Mouse (Mus musculus) MEL (cell line): ENCODE results near the gene Mfn2. TPM values are rescaled to one million over a fixed set of nuclear protein-coding genes. Genes with fewer than 3 reads are reported as not detected.

Source experiments
- DNase-seq: peaks from one replicate; pipeline ENCODE4 v3.0.0; 2011; ENCODE audit warnings: low read depth, low spot score
- H3K27ac ChIP-seq: 2 replicates; pipeline ENCODE4 v1.5.1; 2012; ENCODE audit warnings: low read depth, mild to moderate bottlenecking, control low read depth, low read length, moderate library complexity; ENCODE audit not compliant: control insufficient read depth
- H3K27me3 ChIP-seq, 2 experiments: fragments of 150-350 bp in 1 of 2; sonication (generic) in 1 of 2; 2 replicates each; pipeline ENCODE4 v1.6.1; 2012; ENCODE audit warnings: low read length in 2 of 2, mild to moderate bottlenecking in 2 of 2, improper control_type of control experiment in 1 of 2, moderate library complexity in 1 of 2; ENCODE audit not compliant: insufficient read depth in 2 of 2, control insufficient read depth in 1 of 2
- H3K36me3 ChIP-seq, 2 experiments: 2 replicates each; pipeline ENCODE4 v1.6.1; 2012 to 2014; ENCODE audit warnings: low read length in 2 of 2, improper control_type of control experiment in 1 of 2, inconsistent platforms in 1 of 2, mild to moderate bottlenecking in 1 of 2; ENCODE audit not compliant: insufficient read depth in 2 of 2, control insufficient read depth in 1 of 2
- H3K4me1 ChIP-seq, 2 experiments: fragments of 150-350 bp in 1 of 2; sonication (generic) in 1 of 2; 2 replicates each; pipeline ENCODE4 v1.6.1; 2012; ENCODE audit warnings: low read length in 2 of 2, improper control_type of control experiment in 1 of 2, mild to moderate bottlenecking in 1 of 2; ENCODE audit not compliant: insufficient read depth in 2 of 2, control insufficient read depth in 1 of 2
- H3K4me3 ChIP-seq, 2 experiments: fragments of 150-350 bp in 1 of 2; sonication (generic) in 1 of 2; 2 replicates each; pipeline ENCODE4 v1.5.1; 2012; ENCODE audit warnings: low read depth in 2 of 2, low read length in 2 of 2, mild to moderate bottlenecking in 2 of 2, moderate library complexity in 2 of 2, control low read depth in 1 of 2, improper control_type of control experiment in 1 of 2; ENCODE audit not compliant: control insufficient read depth in 1 of 2, insufficient read depth in 1 of 2
- H3K79me2 ChIP-seq: 2 replicates; pipeline ENCODE4 v1.6.1; 2012; ENCODE audit warnings: mild to moderate bottlenecking, low read length, moderate library complexity; ENCODE audit not compliant: control insufficient read depth, poor library complexity, insufficient read depth
- H3K9ac ChIP-seq: 2 replicates; pipeline ENCODE4 v1.6.1; 2012; ENCODE audit warnings: low read depth, mild to moderate bottlenecking, control low read depth, low read length, moderate library complexity; ENCODE audit not compliant: control insufficient read depth, poor library complexity, severe bottlenecking
- H3K9me3 ChIP-seq: fragments of 150-350 bp; sonication (generic); replicated peaks from 2 replicates; pipeline ENCODE4 v1.6.1; 2012; ENCODE audit warnings: mild to moderate bottlenecking, low read length, improper control_type of control experiment, moderate library complexity; ENCODE audit not compliant: insufficient read depth
- BHLHE40 ChIP-seq: IDR thresholded peaks from 2 replicates; pipeline ENCODE4 v1.6.1; 2012; ENCODE audit warnings: low read depth, mild to moderate bottlenecking, inconsistent platforms, low read length, improper control_type of control experiment, borderline replicate concordance
- CHD2 ChIP-seq: IDR thresholded peaks from 2 replicates; pipeline ENCODE4 v1.6.1; 2011; ENCODE audit warnings: low read length, improper control_type of control experiment
- E2F4 ChIP-seq: IDR thresholded peaks from 2 replicates; pipeline ENCODE4 v1.6.1; 2011; ENCODE audit warnings: low read depth, low read length, improper control_type of control experiment, borderline replicate concordance
- ETS1 ChIP-seq: IDR thresholded peaks from 2 replicates; pipeline ENCODE4 v1.6.1; 2012; ENCODE audit warnings: low read depth, mild to moderate bottlenecking, inconsistent platforms, low read length, improper control_type of control experiment, moderate library complexity
- HCFC1 ChIP-seq: IDR thresholded peaks from 2 replicates; pipeline ENCODE4 v1.6.1; 2012; ENCODE audit warnings: low read depth, mild to moderate bottlenecking, inconsistent platforms, low read length, improper control_type of control experiment, moderate library complexity
- KAT2A ChIP-seq: conservative IDR thresholded peaks from 2 replicates; pipeline ENCODE4 v1.6.1; 2012; ENCODE audit warnings: low read depth, low read length, improper control_type of control experiment, inconsistent platforms
- MYB ChIP-seq: IDR thresholded peaks from 2 replicates; pipeline ENCODE4 v1.6.1; 2011; ENCODE audit warnings: mild to moderate bottlenecking, low read depth, low read length, improper control_type of control experiment
- SIN3A ChIP-seq: IDR thresholded peaks from 2 replicates; pipeline ENCODE4 v1.6.1; 2012; ENCODE audit warnings: low read length, improper control_type of control experiment, inconsistent platforms
- USF1 ChIP-seq: IDR thresholded peaks from 2 replicates; pipeline ENCODE4 v1.6.1; 2014; ENCODE audit warnings: low read depth, mild to moderate bottlenecking, inconsistent platforms, low read length, improper control_type of control experiment, moderate library complexity
- polyA plus RNA-seq, 2 experiments: library from polyadenylated mRNA; stranded (reverse) in 1 of 2; unstranded in 1 of 2; fragments of >175 nt in 1 of 2; fragments of >200 nt in 1 of 2; gene quantifications; 2 replicates each; pipeline versions ENCODE4 v1.2.1 to v1.2.4; 2012; ENCODE audit warnings: low replicate concordance in 2 of 2, low read depth in 1 of 2; ENCODE audit not compliant: insufficient read length in 2 of 2, insufficient read depth in 1 of 2, missing spikeins in 1 of 2
- total RNA-seq: library from RNA; depleted of rRNA; stranded (reverse); fragments of 300-350 nt; gene quantifications from 2 replicates; pipeline ENCODE4 v1.2.3, GENCODE M21; 2012; rRNA removed

Gene Mfn2
- total and polyA plus RNA-seq, 3 experiments, result 19.0 to 32.8 TPM; not detected in 1

DNA sequence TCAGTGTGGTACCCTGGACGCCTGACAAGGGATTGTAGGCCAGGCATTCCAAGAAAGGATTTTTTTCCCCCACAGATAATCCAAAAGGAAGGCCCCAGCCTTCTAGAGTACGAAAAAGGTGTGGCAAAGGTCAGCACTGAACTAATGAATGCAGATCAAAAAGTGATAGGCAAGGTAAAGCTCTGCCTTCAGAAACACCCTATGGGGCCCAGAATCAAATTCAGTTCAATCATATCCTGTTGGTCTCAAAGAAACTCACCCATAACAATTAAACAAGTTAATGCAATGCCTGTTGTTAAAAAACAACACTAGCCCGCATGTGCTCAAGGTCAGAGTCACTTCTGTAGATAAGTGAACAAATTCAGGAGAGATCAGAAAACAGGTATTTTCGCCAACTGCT, 80.1 kb downstream of the Mfn2 start:
- Histone ChIP-seq H3K36me3 (peaks cover 0 to 14% of the 10 kb centered on the region in 2 experiments; a peak in 2 of 4 replicates), H3K79me2 (no peaks in the 10 kb centered on the region), H3K4me3 (no peak overlapping the region), H3K27ac (no peak overlapping the region), H3K27me3 (no peaks in the 10 kb centered on the region), H3K9me3 (no peaks in the 10 kb centered on the region)
- no peak for DNase-seq
- TF ChIP-seq BHLHE40, result no peak
- no peak for TF ChIP-seq ETS1
- TF ChIP-seq MYB, result no peak
- no peak for TF ChIP-seq CHD2
- TF ChIP-seq HCFC1, result no peak
- no peak for TF ChIP-seq E2F4
- no peak for TF ChIP-seq KAT2A
- TF ChIP-seq USF1, result no peak
- TF ChIP-seq SIN3A, result no peak
- TF ChIP-seq, all 39 proteins: peak for 0
- Histone ChIP-seq H3K9ac (no peak overlapping the region), H3K4me1 (no peaks in the 10 kb centered on the region)

Other genes starting within 250 kb of the Mfn2 start
- not detected in 2 replicates for gene Zfp534, start 202.2 kb downstream of the Mfn2 start, total RNA-seq
- under 1 TPM in 1 of 2 experiments, not detected in 1; 0.13 TPM for gene Zfp534, start 202.2 kb downstream of the Mfn2 start, polyA plus RNA-seq
- 1.4 and 2.2 TPM in 2 replicates for gene Zfp984, start 94.9 kb downstream of the Mfn2 start, total RNA-seq
- under 1 TPM in 1 of 2 experiments, not detected in 1; 0.92 TPM for gene Zfp984, start 94.9 kb downstream of the Mfn2 start, polyA plus RNA-seq
- gene Zfp933, start 56.3 kb downstream of the Mfn2 start, total RNA-seq, result 3.3 and 4.7 TPM in 2 replicates
- 100 to 1,000 TPM in 1 of 2 experiments, 1 to 10 TPM in 1; 4.0 to 353 TPM for gene Zfp933, start 56.3 kb downstream of the Mfn2 start, polyA plus RNA-seq
- gene Miip, start 35.9 kb downstream of the Mfn2 start, total RNA-seq, result 19.0 and 22.8 TPM in 2 replicates
- gene Miip, start 35.9 kb downstream of the Mfn2 start, polyA plus RNA-seq, result 10 to 100 TPM in 1 of 2 experiments, not detected in 1; 31.4 TPM
- gene Fv1, start 35.7 kb downstream of the Mfn2 start, total RNA-seq, result 3.0 and 3.8 TPM in 2 replicates
- gene Fv1, start 35.7 kb downstream of the Mfn2 start, polyA plus RNA-seq, result 1 to 10 TPM in 1 of 2 experiments, not detected in 1; 4.6 TPM
- gene Plod1, start 32.1 kb upstream of the Mfn2 start, total RNA-seq, result 7.2 and 8.2 TPM in 2 replicates
- 10 to 100 TPM in 1 of 2 experiments, not detected in 1; 20.8 TPM for gene Plod1, start 32.1 kb upstream of the Mfn2 start, polyA plus RNA-seq
- 41.3 and 48.3 TPM in 2 replicates for gene 2510039O18Rik, start 36.2 kb upstream of the Mfn2 start, total RNA-seq
- gene 2510039O18Rik, start 36.2 kb upstream of the Mfn2 start, polyA plus RNA-seq, result 10 to 100 TPM in 1 of 2 experiments, not detected in 1; 59.9 TPM
- not detected in 2 replicates for gene Nppb, start 81.1 kb upstream of the Mfn2 start, total RNA-seq
- not detected for gene Nppb, start 81.1 kb upstream of the Mfn2 start, polyA plus RNA-seq
- gene Nppa, start 96.0 kb upstream of the Mfn2 start, total RNA-seq, result not detected in 2 replicates
- under 1 TPM in 1 of 2 experiments, not detected in 1; 0.26 TPM for gene Nppa, start 96.0 kb upstream of the Mfn2 start, polyA plus RNA-seq
- 5.8 and 8.2 TPM in 2 replicates for gene Clcn6, start 134.1 kb upstream of the Mfn2 start, total RNA-seq
- 10 to 100 TPM in 1 of 2 experiments, not detected in 1; 17.5 TPM for gene Clcn6, start 134.1 kb upstream of the Mfn2 start, polyA plus RNA-seq
- 7.4 and 12.4 TPM in 2 replicates for gene Mthfr, start 134.4 kb upstream of the Mfn2 start, total RNA-seq
- 10 to 100 TPM in 1 of 2 experiments, not detected in 1; 15.5 TPM for gene Mthfr, start 134.4 kb upstream of the Mfn2 start, polyA plus RNA-seq
- 5.0 and 6.4 TPM in 2 replicates for gene Agtrap, start 183.3 kb upstream of the Mfn2 start, total RNA-seq
- gene Agtrap, start 183.3 kb upstream of the Mfn2 start, polyA plus RNA-seq, result 10 to 100 TPM in 1 of 2 experiments, not detected in 1; 16.0 TPM
- gene Mad2l2, start 225.7 kb upstream of the Mfn2 start, total RNA-seq, result 28.4 and 28.6 TPM in 2 replicates
- 10 to 100 TPM in 1 of 2 experiments, not detected in 1; 44.8 TPM for gene Mad2l2, start 225.7 kb upstream of the Mfn2 start, polyA plus RNA-seq
- gene Draxin, start 226.0 kb upstream of the Mfn2 start, total RNA-seq, result 0.03 and 0.08 TPM in 2 replicates
- gene Draxin, start 226.0 kb upstream of the Mfn2 start, polyA plus RNA-seq, result under 1 TPM in 1 of 2 experiments, not detected in 1; 0.17 TPM
- 35.1 and 37.3 TPM in 2 replicates for gene Fbxo6, start 247.4 kb upstream of the Mfn2 start, total RNA-seq
- 10 to 100 TPM in 1 of 2 experiments, not detected in 1; 62.6 TPM for gene Fbxo6, start 247.4 kb upstream of the Mfn2 start, polyA plus RNA-seq